Mouse (Mus musculus) heart, postnatal 0 days (tissue): ENCODE results near the gene Thada.
A peak's percentile ranks its signal among the peaks of the same experiment; 100 is the strongest.

ENCODE experiments used
- CTCF ChIP-seq: IDR thresholded peaks from 2 replicates; pipeline ENCODE4 v1.5.1; 2016; ENCODE audit warnings: antibody characterized with exemption, control low read depth, low read depth
- EP300 ChIP-seq: IDR thresholded peaks from 2 replicates; pipeline ENCODE4 v1.6.1; 2016; ENCODE audit warnings: antibody characterized with exemption, low read depth

GRCm38 (mm10) chr17:84185581-84186450 is 280.2 kb downstream of the Thada start:
- TF ChIP-seq CTCF: peak; percentile 34
- no peak for TF ChIP-seq EP300
